Mouse (Mus musculus) heart, postnatal 0 days (tissue): ENCODE results near the gene Ccdc61. TPM values are rescaled to one million over a fixed set of nuclear protein-coding genes. Genes with fewer than 3 reads are reported as not detected.

Experiments
- ATAC-seq: fragments of 200-750 bp; cut with Nextera tagmentation; 2 replicates; pipeline ENCODE4 v1.8.0; 2017; ENCODE audit warnings: low read depth, moderate number of reproducible peaks, moderate library complexity; ENCODE audit not compliant: insufficient read depth
- DNase-seq: peaks from one replicate; pipeline ENCODE4 v3.0.0-alpha.2; 2016; ENCODE audit warnings: low spot score
- H3K27ac ChIP-seq: fragments of 300-500 bp; sonication (generic); 2 replicates; pipeline ENCODE4 v1.5.1; 2014; ENCODE audit warnings: low read depth, mild to moderate bottlenecking
- H3K27me3 ChIP-seq: fragments of 300-500 bp; sonication (generic); 2 replicates; pipeline ENCODE4 v1.6.1; 2014; ENCODE audit warnings: low read length, mixed read lengths; ENCODE audit not compliant: control insufficient read depth, insufficient read depth
- H3K36me3 ChIP-seq: fragments of 300-500 bp; sonication (generic); replicated peaks from 2 replicates; pipeline ENCODE4 v1.6.1; 2014; ENCODE audit warnings: low read length, mixed read lengths; ENCODE audit not compliant: control insufficient read depth, insufficient read depth
- H3K4me1 ChIP-seq: fragments of 300-500 bp; sonication (generic); 2 replicates; pipeline ENCODE4 v1.6.1; 2014; ENCODE audit warnings: antibody characterized with exemption; ENCODE audit not compliant: control insufficient read depth, insufficient read depth
- H3K4me2 ChIP-seq: fragments of 300-500 bp; sonication (generic); 2 replicates; pipeline ENCODE4 v1.6.1; 2014; ENCODE audit warnings: low read depth, mild to moderate bottlenecking, low read length, moderate library complexity
- H3K4me3 ChIP-seq: fragments of 300-500 bp; sonication (generic); 2 replicates; pipeline ENCODE4 v1.5.1; 2014; ENCODE audit warnings: low read depth, low read length
- H3K9ac ChIP-seq: fragments of 300-500 bp; sonication (generic); replicated peaks from 2 replicates; pipeline ENCODE4 v1.6.1; 2014; ENCODE audit warnings: low read depth, low read length, mixed read lengths
- H3K9me3 ChIP-seq: fragments of 300-500 bp; sonication (generic); replicated peaks from 2 replicates; pipeline ENCODE4 v1.6.1; 2016; ENCODE audit warnings: low read length; ENCODE audit not compliant: control insufficient read depth
- CTCF ChIP-seq: IDR thresholded peaks from 2 replicates; pipeline ENCODE4 v1.5.1; 2016; ENCODE audit warnings: antibody characterized with exemption, control low read depth, low read depth
- EP300 ChIP-seq: IDR thresholded peaks from 2 replicates; pipeline ENCODE4 v1.6.1; 2016; ENCODE audit warnings: antibody characterized with exemption, low read depth
- WGBS: fragments of 180-500 bp; shearing (Covaris S2); extraction: QIAGEN DNeasy Blood & Tissue Kit; methylation state at CpG from one replicate; pipeline ENCODE4 v1.1.7; 2014; 5-methylcytosine and 5-hydroxymethylcytosine counted together
- polyA plus RNA-seq: library from polyadenylated mRNA; unstranded; fragments of >200 nt; fragmentation: Nextera tagmentation; extraction: Ambion mirVana; gene quantifications from 2 replicates; pipeline ENCODE4 v1.2.1, GENCODE M21; 2015
- total RNA-seq: library from RNA; depleted of rRNA; stranded (reverse); fragments of >200 nt; gene quantifications from 2 replicates; pipeline ENCODE4 v1.2.3, GENCODE M21; 2014; ENCODE audit warnings: low replicate concordance

Ccdc61 gene
- total and polyA plus RNA-seq, 2 experiments from 2014 or later = 12.7 to 26.9 TPM

DNA sequence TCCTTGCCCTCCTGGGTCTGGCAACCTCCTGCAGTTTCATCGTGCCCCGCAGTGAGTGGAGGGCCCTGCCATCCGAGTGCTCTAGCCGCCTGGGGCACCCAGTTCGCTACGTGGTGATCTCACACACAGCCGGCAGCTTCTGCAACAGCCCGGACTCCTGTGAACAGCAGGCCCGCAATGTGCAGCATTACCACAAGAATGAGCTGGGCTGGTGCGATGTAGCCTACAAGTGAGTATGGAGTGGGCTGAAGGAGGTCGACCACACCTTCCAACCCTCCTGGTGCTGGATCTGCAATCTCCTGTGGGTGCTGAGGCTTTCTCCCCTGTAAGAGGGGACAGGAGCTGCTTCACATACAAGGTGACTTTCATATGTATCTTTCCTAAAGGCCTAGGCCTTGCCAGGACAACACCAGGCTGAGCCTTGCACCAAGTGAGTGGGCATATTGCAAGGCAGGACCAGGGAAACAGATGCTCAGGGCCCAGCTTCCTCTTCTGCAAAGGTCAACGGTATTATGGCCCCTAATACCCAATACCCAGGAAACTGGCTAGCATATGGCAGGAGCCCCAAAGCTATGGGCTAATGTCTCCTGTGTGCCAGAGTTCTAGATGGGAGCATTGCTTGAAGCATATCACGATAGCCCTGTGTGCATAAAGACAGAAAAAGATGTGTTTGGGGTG lies 25.3 kb downstream of the Ccdc61 start:
- TF ChIP-seq EP300 (no peak), CTCF (no peak)
- H3K27ac ChIP-seq = no peak overlapping the region
- 52% methylated on average over 13 of the region's 13 CpGs for WGBS

DNA sequence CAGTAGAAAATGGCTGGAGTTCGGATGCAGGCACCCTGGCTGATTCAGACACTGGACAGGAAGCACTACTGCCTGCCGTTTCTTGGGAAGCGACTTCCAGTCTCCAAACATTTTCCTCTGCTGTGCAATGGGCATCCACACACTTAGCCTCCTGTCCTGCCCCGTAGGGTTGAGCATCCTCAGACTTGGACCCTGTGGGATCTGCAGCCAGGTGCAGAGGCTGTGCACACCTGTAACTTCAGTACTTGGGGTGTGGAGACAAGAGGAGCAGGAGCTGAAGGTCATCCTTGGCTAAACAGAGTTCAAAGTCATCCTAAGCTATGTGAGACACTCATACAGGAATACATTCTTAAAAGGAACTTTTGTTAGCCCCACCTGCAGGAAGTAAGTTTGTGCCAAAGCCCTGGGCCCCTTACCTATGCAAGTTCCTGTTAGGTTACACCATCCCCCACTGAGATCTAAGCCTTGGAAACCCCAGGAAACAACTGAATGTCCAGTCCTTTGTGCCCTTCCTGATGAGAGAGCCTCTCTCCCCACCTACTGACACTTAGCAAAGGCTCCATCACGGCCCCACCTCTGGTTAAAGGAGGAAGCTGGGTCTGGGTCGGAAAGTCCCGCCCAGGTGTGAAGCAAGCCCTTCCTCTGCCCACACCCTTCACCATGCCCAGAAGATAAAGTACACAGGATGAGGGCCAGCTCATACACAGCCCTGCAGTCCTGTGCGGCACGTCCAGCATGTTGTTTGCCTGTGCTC lies 26.0 kb downstream of the Ccdc61 start:
- Histone ChIP-seq H3K4me2 (no peak overlapping the region), H3K27ac (no peak overlapping the region), H3K4me3 (no peak overlapping the region), H3K9me3 (no peaks in the 10 kb centered on the region), H3K36me3 (no peaks in the 10 kb centered on the region), H3K27me3 (no peaks in the 10 kb centered on the region), H3K9ac (no peak overlapping the region), H3K4me1 (no peaks in the 10 kb centered on the region)
- TF ChIP-seq CTCF (no peak), EP300 (no peak)
- DNase-seq (no peak), ATAC-seq (0 out of 2 replicates have a peak, but pooled peaks have one; percentile 8)
- WGBS = 47% methylated on average over 9 of the region's 9 CpGs

More for the DNA sequence above, 25.3 kb downstream of the Ccdc61 start:
- H3K4me2 ChIP-seq = no peak overlapping the region
- DNase-seq (no peak), ATAC-seq (no peak)
- no peak overlapping the region for H3K4me3 ChIP-seq
- no peaks in the 10 kb centered on the region for H3K36me3 ChIP-seq
- H3K9ac ChIP-seq = no peak overlapping the region
- H3K27me3 ChIP-seq = no peaks in the 10 kb centered on the region
- no peaks in the 10 kb centered on the region for H3K4me1 ChIP-seq
- H3K9me3 ChIP-seq = no peaks in the 10 kb centered on the region

DNA sequence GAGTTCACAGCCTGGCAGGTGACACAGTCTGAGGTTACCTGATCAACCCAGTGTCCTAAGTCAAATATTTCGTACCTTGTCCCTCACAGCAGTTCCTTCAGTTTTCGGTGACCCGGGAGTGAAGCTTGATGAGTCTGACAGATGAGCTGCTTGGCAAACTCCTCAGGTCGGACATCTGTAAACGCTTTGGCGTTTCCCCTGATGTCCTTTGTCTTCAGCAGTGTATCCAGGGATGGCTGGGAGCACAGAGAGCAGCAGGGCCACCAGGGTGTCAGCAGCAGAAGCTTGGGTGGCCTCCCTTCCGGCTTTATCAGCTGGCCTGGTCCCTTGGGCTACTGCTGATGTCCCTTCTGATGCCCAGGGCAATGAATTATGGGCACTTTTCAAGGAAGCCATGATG lies 31.5 kb downstream of the Ccdc61 start:
- WGBS = 62% methylated on average over 7 of the region's 7 CpGs
- TF ChIP-seq EP300 (no peak), CTCF (no peak)
- H3K36me3 ChIP-seq = no peaks in the 10 kb centered on the region
- no peak overlapping the region for H3K4me3 ChIP-seq
- no peak for ATAC-seq
- H3K9me3 ChIP-seq = no peaks in the 10 kb centered on the region
- H3K4me2 ChIP-seq = no peak overlapping the region
- no peaks in the 10 kb centered on the region for H3K4me1 ChIP-seq
- H3K27me3 ChIP-seq = no peaks in the 10 kb centered on the region
- no peak for DNase-seq
- H3K9ac ChIP-seq = no peak overlapping the region
- no peak overlapping the region for H3K27ac ChIP-seq

DNA sequence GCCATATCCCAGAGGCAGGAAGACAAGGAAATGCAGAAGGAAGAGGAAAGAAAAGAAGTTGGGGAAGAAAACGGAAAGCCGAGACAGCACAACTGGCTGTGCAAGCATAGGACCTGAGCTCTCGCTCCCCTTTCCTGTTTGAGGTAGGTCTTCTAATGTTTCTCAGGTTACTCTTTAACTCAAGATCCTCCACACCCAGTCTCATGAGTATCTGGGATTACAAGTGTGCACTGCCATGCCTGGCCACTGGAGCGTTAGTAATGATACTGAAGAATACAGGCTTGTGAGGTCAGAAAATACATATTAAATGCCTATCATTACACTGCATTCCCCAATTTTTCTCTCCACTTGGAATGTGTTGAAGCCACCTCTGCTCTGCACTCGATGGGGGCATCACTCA lies 34.8 kb downstream of the Ccdc61 start:
- Histone ChIP-seq H3K27ac (no peak overlapping the region), H3K9ac (no peak overlapping the region), H3K9me3 (no peaks in the 10 kb centered on the region), H3K4me1 (no peaks in the 10 kb centered on the region), H3K4me2 (no peak overlapping the region), H3K27me3 (0 out of 2 replicates have a peak, but pooled peaks cover 8% of the 10 kb centered on the region), H3K36me3 (no peaks in the 10 kb centered on the region), H3K4me3 (no peak overlapping the region)
- 77% methylated on average over 5 of the region's 5 CpGs for WGBS
- DNase-seq = no peak
- TF ChIP-seq CTCF (no peak), EP300 (no peak)
- ATAC-seq = no peak

DNA sequence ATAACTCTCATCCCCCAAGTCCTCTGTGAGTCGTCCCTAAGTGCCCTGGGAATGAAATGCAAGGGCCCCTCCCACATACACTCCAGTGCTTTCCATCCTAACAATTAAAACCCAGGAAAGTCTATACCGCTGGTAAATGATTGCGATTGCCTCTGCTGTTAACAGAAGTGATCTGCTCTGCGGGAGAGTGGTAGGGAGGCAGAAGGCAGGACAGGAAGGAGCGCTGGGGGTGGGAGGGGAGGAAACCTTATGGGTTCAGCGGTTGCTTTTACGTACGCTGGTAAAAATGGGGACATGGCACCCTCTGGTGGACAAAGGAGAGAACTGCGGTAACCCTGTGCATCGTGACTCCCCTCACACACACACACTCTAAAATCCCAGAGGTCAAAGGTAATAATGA lies 37.0 kb downstream of the Ccdc61 start:
- Histone ChIP-seq H3K4me3 (peak overlapping the region; percentile 37), H3K4me2 (peak overlapping the region; percentile 62), H3K9ac (no peak overlapping the region), H3K4me1 (no peaks in the 10 kb centered on the region), H3K9me3 (no peaks in the 10 kb centered on the region), H3K27me3 (0 out of 2 replicates have a peak, but pooled peaks cover 8% of the 10 kb centered on the region), H3K27ac (no peak overlapping the region), H3K36me3 (no peaks in the 10 kb centered on the region)
- under 1% methylated on average over 10 of the region's 10 CpGs for WGBS
- peak; percentile 70 for DNase-seq
- TF ChIP-seq EP300 (no peak), CTCF (peak; percentile 80)
- ATAC-seq = peak; percentile 70
